Mouse (Mus musculus): ENCODE data around the gene Hsdl2. TPM values are rescaled to one million over a fixed set of nuclear protein-coding genes. Genes with fewer than 3 reads are reported as not detected.

Gene Hsdl2
- polyA plus RNA-seq, 1 experiment from 2014 or later: 17.5 TPM

DNA sequence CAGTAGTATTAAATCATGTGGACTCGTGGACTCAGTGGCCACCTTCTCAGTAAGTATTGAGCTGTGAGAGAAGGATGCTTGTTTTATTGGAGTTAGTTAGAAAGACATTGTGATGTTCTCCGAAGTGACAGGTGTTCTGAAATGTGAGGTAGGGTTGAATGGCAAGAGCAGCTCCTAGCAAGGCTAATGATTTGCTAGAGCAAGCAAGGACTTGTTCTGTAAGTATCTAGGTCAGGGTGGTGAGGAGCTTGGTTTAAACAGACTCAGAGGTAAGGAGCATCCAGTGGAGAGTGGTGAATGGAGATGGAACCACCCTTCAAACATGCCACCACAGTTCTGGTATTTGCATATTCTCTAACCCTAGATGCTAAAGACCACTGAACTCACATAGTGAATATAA lies 61.3 kb downstream of the Hsdl2 start:
- Histone ChIP-seq H3K9ac (ENCODE audit: low read length) (no peak overlapping the region), H3K27ac (ENCODE audit: low read depth) (no peak overlapping the region), H3K9me3 (ENCODE audit: control insufficient read depth, low read length) (no peaks in the 10 kb centered on the region), H3K4me2 (ENCODE audit: low read length) (no peak overlapping the region), H3K36me3 (ENCODE audit: control insufficient read depth, insufficient read depth, low read length) (no peaks in the 10 kb centered on the region), H3K4me1 (replicated peaks; ENCODE audit: control insufficient read depth, insufficient read depth, low read length) (peaks cover 8% of the 10 kb centered on the region), H3K27me3 (replicated peaks; ENCODE audit: control insufficient read depth, insufficient read depth, low read length) (no peaks in the 10 kb centered on the region), H3K4me3 (ENCODE audit: low read depth, low read length) (no peak overlapping the region)
- ATAC-seq (replicated peaks; ENCODE audit: low FRiP score, low TSS enrichment, low read depth) (no peak), DNase-seq (ENCODE audit: low spot score) (no peak)
- WGBS: 77% methylated on average over 2 of the region's 2 CpGs

DNA sequence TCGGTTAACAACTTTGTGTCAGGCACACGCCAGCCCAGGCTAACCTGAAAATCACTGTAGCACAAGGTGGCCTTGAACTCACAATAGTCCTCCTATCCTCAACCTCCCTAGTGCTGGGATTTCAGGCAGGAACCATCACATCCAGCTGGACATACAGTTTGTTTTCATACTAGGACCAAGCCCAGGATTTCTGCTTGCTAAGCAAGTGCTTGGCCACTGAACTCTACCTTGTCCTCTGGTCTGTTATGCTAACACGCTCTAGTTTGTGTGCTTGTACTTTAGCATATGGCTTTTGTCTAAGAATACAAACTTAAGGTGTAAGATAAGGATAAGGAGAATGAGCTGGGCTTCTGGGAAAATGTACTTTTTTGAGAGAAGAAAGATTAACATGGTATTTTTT lies 63.1 kb downstream of the Hsdl2 start:
- DNase-seq (ENCODE audit: low spot score): no peak

GRCm38 (mm10) chr4:59644992-59645391 lies 63.6 kb downstream of the Hsdl2 start:
- no peak overlapping the region for H3K4me3 ChIP-seq (ENCODE audit: low read depth, low read length)
- no peak overlapping the region for H3K9ac ChIP-seq (ENCODE audit: low read length)
- ATAC-seq (replicated peaks; ENCODE audit: low FRiP score, low TSS enrichment, low read depth) (no peak), DNase-seq (ENCODE audit: low spot score) (no peak)
- H3K36me3 ChIP-seq (ENCODE audit: control insufficient read depth, insufficient read depth, low read length): no peaks in the 10 kb centered on the region
- H3K27ac ChIP-seq (ENCODE audit: low read depth): no peak overlapping the region
- no peaks in the 10 kb centered on the region for H3K9me3 ChIP-seq (ENCODE audit: control insufficient read depth, low read length)
- no peak overlapping the region for H3K4me2 ChIP-seq (ENCODE audit: low read length)
- WGBS: 89% methylated on average over 4 of the region's 4 CpGs
- peaks cover 3% of the 10 kb centered on the region for H3K4me1 ChIP-seq (replicated peaks; ENCODE audit: control insufficient read depth, insufficient read depth, low read length)
- no peaks in the 10 kb centered on the region for H3K27me3 ChIP-seq (replicated peaks; ENCODE audit: control insufficient read depth, insufficient read depth, low read length)

More for the DNA sequence above, 63.1 kb downstream of the Hsdl2 start:
- Histone ChIP-seq H3K9me3 (ENCODE audit: control insufficient read depth, low read length) (no peaks in the 10 kb centered on the region), H3K4me3 (ENCODE audit: low read depth, low read length) (no peak overlapping the region), H3K36me3 (ENCODE audit: control insufficient read depth, insufficient read depth, low read length) (no peaks in the 10 kb centered on the region), H3K9ac (ENCODE audit: low read length) (no peak overlapping the region), H3K27me3 (replicated peaks; ENCODE audit: control insufficient read depth, insufficient read depth, low read length) (no peaks in the 10 kb centered on the region), H3K27ac (ENCODE audit: low read depth) (no peak overlapping the region), H3K4me1 (replicated peaks; ENCODE audit: control insufficient read depth, insufficient read depth, low read length) (peaks cover 3% of the 10 kb centered on the region), H3K4me2 (ENCODE audit: low read length) (no peak overlapping the region)
- WGBS: 88% methylated on average over 3 of the region's 3 CpGs
- no peak for ATAC-seq (replicated peaks; ENCODE audit: low FRiP score, low TSS enrichment, low read depth)

DNA sequence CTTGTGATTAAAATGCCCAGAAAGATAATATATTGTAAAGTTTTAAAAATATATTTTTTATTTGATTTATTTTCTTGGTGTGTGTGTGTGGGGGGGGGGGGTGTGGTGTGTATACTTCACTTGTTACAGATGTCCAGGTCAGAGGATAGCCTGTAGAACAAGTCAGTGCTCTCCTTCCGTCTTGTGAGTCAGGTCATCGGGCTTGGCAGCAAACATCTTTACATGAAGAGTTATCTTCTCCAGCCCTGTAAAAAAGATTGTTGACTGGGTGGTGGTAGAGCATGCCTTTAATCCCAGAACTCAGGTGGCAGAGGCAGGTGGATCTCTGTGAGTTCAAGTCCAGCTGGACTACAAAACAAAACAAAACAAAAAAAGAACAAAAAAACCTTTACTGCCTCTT lies 64.2 kb downstream of the Hsdl2 start:
- DNase-seq (ENCODE audit: low spot score) (no peak), ATAC-seq (replicated peaks; ENCODE audit: low FRiP score, low TSS enrichment, low read depth) (no peak)
- Histone ChIP-seq H3K27me3 (replicated peaks; ENCODE audit: control insufficient read depth, insufficient read depth, low read length) (no peaks in the 10 kb centered on the region), H3K4me2 (ENCODE audit: low read length) (no peak overlapping the region), H3K27ac (ENCODE audit: low read depth) (no peak overlapping the region), H3K9me3 (ENCODE audit: control insufficient read depth, low read length) (no peaks in the 10 kb centered on the region), H3K4me1 (replicated peaks; ENCODE audit: control insufficient read depth, insufficient read depth, low read length) (no peaks in the 10 kb centered on the region; the same call in 1 of the 2 replicates), H3K36me3 (ENCODE audit: control insufficient read depth, insufficient read depth, low read length) (no peaks in the 10 kb centered on the region), H3K4me3 (ENCODE audit: low read depth, low read length) (no peak overlapping the region), H3K9ac (ENCODE audit: low read length) (no peak overlapping the region)
- 95% methylated on average over 2 of the region's 2 CpGs for WGBS

GRCm38 (mm10) chr4:59646020-59646696 lies 64.8 kb downstream of the Hsdl2 start:
- no peak overlapping the region for H3K27ac ChIP-seq (ENCODE audit: low read depth)
- WGBS: 86% methylated on average over 10 of the region's 10 CpGs
- no peak for DNase-seq (ENCODE audit: low spot score)

DNA sequence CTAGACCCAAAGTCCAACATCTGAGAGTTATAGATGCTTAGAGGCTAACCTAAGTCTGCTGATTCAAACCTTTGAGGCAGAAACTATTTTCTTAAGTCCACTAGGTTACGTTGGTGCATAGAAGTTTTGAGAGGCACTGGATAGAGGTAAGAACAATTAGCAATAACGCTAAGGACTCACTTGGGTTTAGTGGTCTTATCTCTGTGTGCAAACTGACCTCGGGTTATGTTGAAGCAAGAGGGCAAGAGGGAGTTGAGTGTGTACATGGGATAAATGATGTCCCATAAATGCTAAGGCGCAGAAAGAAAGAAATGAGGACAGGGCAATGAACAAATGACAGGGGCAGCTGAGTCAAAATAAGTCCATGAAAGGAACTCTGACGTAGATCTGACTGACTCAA lies 67.8 kb downstream of the Hsdl2 start:
- ATAC-seq (replicated peaks; ENCODE audit: low FRiP score, low TSS enrichment, low read depth): no peak
- WGBS: 70% methylated on average over 5 of the region's 5 CpGs

More at GRCm38 (mm10) chr4:59646020-59646696, 64.8 kb downstream of the Hsdl2 start:
- H3K4me3 ChIP-seq (ENCODE audit: low read depth, low read length): no peak overlapping the region
- no peak for ATAC-seq (replicated peaks; ENCODE audit: low FRiP score, low TSS enrichment, low read depth)
- no peaks in the 10 kb centered on the region for H3K9me3 ChIP-seq (ENCODE audit: control insufficient read depth, low read length)
- H3K4me2 ChIP-seq (ENCODE audit: low read length): no peak overlapping the region
- H3K36me3 ChIP-seq (ENCODE audit: control insufficient read depth, insufficient read depth, low read length): no peaks in the 10 kb centered on the region
- no peak overlapping the region for H3K9ac ChIP-seq (ENCODE audit: low read length)
- H3K27me3 ChIP-seq (replicated peaks; ENCODE audit: control insufficient read depth, insufficient read depth, low read length): no peaks in the 10 kb centered on the region
- H3K4me1 ChIP-seq (replicated peaks; ENCODE audit: control insufficient read depth, insufficient read depth, low read length): no peaks in the 10 kb centered on the region; the same call in 1 of the 2 replicates

DNA sequence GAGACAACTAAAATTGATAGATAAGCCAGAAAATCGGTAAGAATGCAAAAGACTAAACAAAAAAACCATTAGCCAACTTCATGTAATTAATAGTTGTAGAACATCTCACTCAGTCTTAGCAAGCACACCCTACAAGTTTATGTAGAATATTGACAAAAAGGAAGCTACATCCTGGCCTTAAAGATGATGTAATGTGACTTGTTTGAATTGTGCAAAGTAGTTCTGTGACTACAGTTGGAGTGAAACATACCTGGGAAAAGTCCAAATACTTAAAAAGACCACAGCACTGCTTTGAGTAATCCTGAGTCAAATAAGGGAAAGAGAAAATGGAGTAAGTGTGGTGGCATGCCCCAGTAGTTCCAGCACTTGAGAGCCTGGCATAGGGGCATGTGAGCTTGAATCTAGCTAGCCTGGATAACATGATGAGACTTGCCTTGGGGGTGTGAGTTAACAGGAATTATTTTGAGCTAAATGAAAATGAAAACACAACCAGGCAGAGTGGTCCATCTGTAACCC lies 70.9 kb downstream of the Hsdl2 start:
- Histone ChIP-seq H3K27ac (ENCODE audit: low read depth) (no peak overlapping the region), H3K4me2 (ENCODE audit: low read length) (no peak overlapping the region), H3K9ac (ENCODE audit: low read length) (no peak overlapping the region), H3K4me1 (replicated peaks; ENCODE audit: control insufficient read depth, insufficient read depth, low read length) (no peaks in the 10 kb centered on the region), H3K27me3 (replicated peaks; ENCODE audit: control insufficient read depth, insufficient read depth, low read length) (no peaks in the 10 kb centered on the region), H3K36me3 (ENCODE audit: control insufficient read depth, insufficient read depth, low read length) (no peaks in the 10 kb centered on the region), H3K4me3 (ENCODE audit: low read depth, low read length) (no peak overlapping the region), H3K9me3 (ENCODE audit: control insufficient read depth, low read length) (no peaks in the 10 kb centered on the region)
- DNase-seq (ENCODE audit: low spot score) (no peak), ATAC-seq (replicated peaks; ENCODE audit: low FRiP score, low TSS enrichment, low read depth) (no peak)
- WGBS: 84% methylated on average over 1 of the region's 1 CpGs

More for the DNA sequence above, 67.8 kb downstream of the Hsdl2 start:
- H3K27ac ChIP-seq (ENCODE audit: low read depth): no peak overlapping the region
- no peaks in the 10 kb centered on the region for H3K36me3 ChIP-seq (ENCODE audit: control insufficient read depth, insufficient read depth, low read length)
- no peak overlapping the region for H3K4me2 ChIP-seq (ENCODE audit: low read length)
- H3K4me1 ChIP-seq (replicated peaks; ENCODE audit: control insufficient read depth, insufficient read depth, low read length): no peaks in the 10 kb centered on the region
- no peaks in the 10 kb centered on the region for H3K27me3 ChIP-seq (replicated peaks; ENCODE audit: control insufficient read depth, insufficient read depth, low read length)
- no peak overlapping the region for H3K4me3 ChIP-seq (ENCODE audit: low read depth, low read length)
- H3K9ac ChIP-seq (ENCODE audit: low read length): no peak overlapping the region
- no peak for DNase-seq (ENCODE audit: low spot score)
- no peaks in the 10 kb centered on the region for H3K9me3 ChIP-seq (ENCODE audit: control insufficient read depth, low read length)

- Histone ChIP-seq H3K4me2 (ENCODE audit: low read length) (no peak overlapping the region), H3K27ac (ENCODE audit: low read depth) (no peak overlapping the region), H3K27me3 (replicated peaks; ENCODE audit: control insufficient read depth, insufficient read depth, low read length) (no peaks in the 10 kb centered on the region), H3K9me3 (ENCODE audit: control insufficient read depth, low read length) (no peaks in the 10 kb centered on the region), H3K36me3 (ENCODE audit: control insufficient read depth, insufficient read depth, low read length) (no peaks in the 10 kb centered on the region), H3K4me3 (ENCODE audit: low read depth, low read length) (no peak overlapping the region), H3K4me1 (replicated peaks; ENCODE audit: control insufficient read depth, insufficient read depth, low read length) (no peaks in the 10 kb centered on the region), H3K9ac (ENCODE audit: low read length) (no peak overlapping the region)
- WGBS: 61% methylated on average over 5 of the region's 5 CpGs
- ATAC-seq (replicated peaks; ENCODE audit: low FRiP score, low TSS enrichment, low read depth): no peak
- no peak for DNase-seq (ENCODE audit: low spot score)
These were observed 74.8 kb downstream of the Hsdl2 start for GRCm38 (mm10) chr4:59656061-59656642.

GRCm38 (mm10) chr4:59662163-59662562 lies 80.8 kb downstream of the Hsdl2 start:
- DNase-seq (ENCODE audit: low spot score) (no peak), ATAC-seq (replicated peaks; ENCODE audit: low FRiP score, low TSS enrichment, low read depth) (no peak)
- H3K36me3 ChIP-seq (ENCODE audit: control insufficient read depth, insufficient read depth, low read length): no peaks in the 10 kb centered on the region

More at GRCm38 (mm10) chr4:59662163-59662562, 80.8 kb downstream of the Hsdl2 start:
- no peak overlapping the region for H3K27ac ChIP-seq (ENCODE audit: low read depth)
- H3K27me3 ChIP-seq (replicated peaks; ENCODE audit: control insufficient read depth, insufficient read depth, low read length): no peaks in the 10 kb centered on the region
- no peak overlapping the region for H3K9ac ChIP-seq (ENCODE audit: low read length)
- H3K9me3 ChIP-seq (ENCODE audit: control insufficient read depth, low read length): no peaks in the 10 kb centered on the region
- no peak overlapping the region for H3K4me2 ChIP-seq (ENCODE audit: low read length)
- H3K4me1 ChIP-seq (replicated peaks; ENCODE audit: control insufficient read depth, insufficient read depth, low read length): no peaks in the 10 kb centered on the region
- WGBS: 70% methylated on average over 1 of the region's 1 CpGs
- H3K4me3 ChIP-seq (ENCODE audit: low read depth, low read length): no peak overlapping the region

Data from intestine, embryonic 14.5 days (tissue).